Mouse (Mus musculus): ENCODE results near the gene Usp17le. TPM values are rescaled to one million over a fixed set of nuclear protein-coding genes. Genes with fewer than 3 reads are reported as not detected.
"Not testable (repeated sequence)": the region's sequence is repeated elsewhere in the genome, so short reads cannot be mapped to it uniquely, and the experiment has no call there.

Gene Usp17le
- not detected in 2 replicates for polyA plus RNA-seq (2015; fragmentation: Nextera tagmentation; extraction: Ambion mirVana)

DNA sequence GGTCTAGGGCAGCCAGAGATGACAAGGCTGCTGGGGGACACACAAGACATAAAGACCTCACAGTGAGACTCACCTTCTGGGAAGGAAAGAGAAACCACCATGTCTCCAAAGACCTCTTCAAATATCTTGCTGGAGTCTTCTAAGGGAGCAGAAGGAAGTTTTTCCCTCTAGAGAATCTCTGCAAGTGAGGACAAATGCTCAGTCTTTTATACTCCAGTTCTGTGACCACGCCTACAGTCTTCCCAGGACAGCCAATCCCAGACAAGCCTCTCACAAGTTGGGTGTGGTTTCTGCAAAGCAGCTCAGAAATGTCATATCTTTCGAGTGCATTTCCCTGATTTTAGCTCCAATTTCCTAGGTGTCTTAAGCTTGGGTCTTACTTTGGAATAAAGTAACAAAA, at the start of gene Usp17le:
Usp17le (minus strand) TSS at position 101 of the 400 bp plus-strand sequence.
- H3K27me3 ChIP-seq (replicated peaks); ATAC-seq; H3K4me1 ChIP-seq (replicated peaks); H3K4me2 ChIP-seq (replicated peaks); H3K27ac ChIP-seq; H3K4me3 ChIP-seq (replicated peaks); H3K36me3 ChIP-seq; H3K9me3 ChIP-seq; H3K9ac ChIP-seq: not testable (repeated sequence)
- WGBS: 65% methylated on average over 2 of the region's 2 CpGs

GRCm38 (mm10) chr7:104810335-104810734, 33.1 kb upstream of the Usp17le start:
- not testable (repeated sequence) for H3K9me3 ChIP-seq; ATAC-seq; H3K4me2 ChIP-seq (replicated peaks); H3K4me3 ChIP-seq (replicated peaks); H3K9ac ChIP-seq; H3K27ac ChIP-seq; H3K27me3 ChIP-seq (replicated peaks); H3K4me1 ChIP-seq (replicated peaks); H3K36me3 ChIP-seq
- WGBS: 86% methylated on average over 8 of the region's 8 CpGs

DNA sequence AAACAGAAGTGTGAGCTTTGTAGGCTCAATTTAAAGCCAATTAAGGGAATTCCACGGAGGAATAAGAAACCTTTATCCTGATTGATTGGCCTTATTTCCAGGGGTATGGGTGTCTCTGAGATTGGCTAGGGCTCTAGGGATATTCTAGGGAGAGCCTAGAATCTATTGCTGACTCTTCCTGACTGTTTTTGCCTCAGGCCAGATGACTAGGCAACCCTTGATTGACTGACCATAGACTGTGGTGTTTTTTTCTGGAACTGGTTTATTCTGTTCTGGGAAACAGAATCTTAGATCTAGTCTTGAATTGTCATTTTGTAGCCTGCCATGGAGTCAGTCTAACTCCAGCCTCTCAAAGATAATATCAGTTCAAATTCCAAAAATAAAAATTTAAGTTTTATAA, 13.5 kb upstream of the Usp17le start:
- no peaks in the 10 kb centered on the region for H3K9me3 ChIP-seq
- no peak overlapping the region for H3K9ac ChIP-seq
- WGBS: 58% methylated on average over 1 of the region's 1 CpGs
- ATAC-seq: no peak
- H3K4me3 ChIP-seq (replicated peaks): no peak overlapping the region
- no peak overlapping the region for H3K4me2 ChIP-seq (replicated peaks)
- H3K27me3 ChIP-seq (replicated peaks): no peaks in the 10 kb centered on the region
- H3K27ac ChIP-seq: no peak overlapping the region
- H3K36me3 ChIP-seq: no peaks in the 10 kb centered on the region
- H3K4me1 ChIP-seq (replicated peaks): no peaks in the 10 kb centered on the region

Other genes starting within 250 kb of the Usp17le start
- not detected in 2 replicates for gene Olfr651, start 227.3 kb downstream of the Usp17le start, polyA plus RNA-seq (2015; fragmentation: Nextera tagmentation; extraction: Ambion mirVana)
- not detected in 2 replicates for gene Olfr652, start 216.6 kb downstream of the Usp17le start, polyA plus RNA-seq (2015; fragmentation: Nextera tagmentation; extraction: Ambion mirVana)
- not detected in 2 replicates for gene Olfr653, start 200.2 kb downstream of the Usp17le start, polyA plus RNA-seq (2015; fragmentation: Nextera tagmentation; extraction: Ambion mirVana)
- gene Olfr654, start 190.4 kb downstream of the Usp17le start, polyA plus RNA-seq (2015; fragmentation: Nextera tagmentation; extraction: Ambion mirVana): not detected in 2 replicates
- not detected in 2 replicates for gene Olfr655, start 175.7 kb downstream of the Usp17le start, polyA plus RNA-seq (2015; fragmentation: Nextera tagmentation; extraction: Ambion mirVana)
- not detected in 2 replicates for gene Olfr656, start 163.5 kb downstream of the Usp17le start, polyA plus RNA-seq (2015; fragmentation: Nextera tagmentation; extraction: Ambion mirVana)
- gene Olfr657, start 152.7 kb downstream of the Usp17le start, polyA plus RNA-seq (2015; fragmentation: Nextera tagmentation; extraction: Ambion mirVana): not detected in 2 replicates
- 0.08 TPM in 1 of 2 replicates, not detected in the other for gene Olfr658, start 130.2 kb downstream of the Usp17le start, polyA plus RNA-seq (2015; fragmentation: Nextera tagmentation; extraction: Ambion mirVana)
- gene Olfr659, start 110.7 kb downstream of the Usp17le start, polyA plus RNA-seq (2015; fragmentation: Nextera tagmentation; extraction: Ambion mirVana): not detected in 2 replicates
- not detected in 2 replicates for gene Olfr661, start 91.0 kb downstream of the Usp17le start, polyA plus RNA-seq (2015; fragmentation: Nextera tagmentation; extraction: Ambion mirVana)
- gene Usp17lb, start 65.1 kb upstream of the Usp17le start, polyA plus RNA-seq (2015; fragmentation: Nextera tagmentation; extraction: Ambion mirVana): not detected in 2 replicates
- gene Usp17la, start 79.5 kb upstream of the Usp17le start, polyA plus RNA-seq (2015; fragmentation: Nextera tagmentation; extraction: Ambion mirVana): not detected in 2 replicates
- not detected in 2 replicates for gene Olfr665, start 100.6 kb upstream of the Usp17le start, polyA plus RNA-seq (2015; fragmentation: Nextera tagmentation; extraction: Ambion mirVana)
- gene Olfr666, start 118.5 kb upstream of the Usp17le start, polyA plus RNA-seq (2015; fragmentation: Nextera tagmentation; extraction: Ambion mirVana): not detected in 2 replicates
- not detected in 2 replicates for gene Olfr667, start 144.0 kb upstream of the Usp17le start, polyA plus RNA-seq (2015; fragmentation: Nextera tagmentation; extraction: Ambion mirVana)
- not detected in 2 replicates for gene Olfr668, start 150.6 kb upstream of the Usp17le start, polyA plus RNA-seq (2015; fragmentation: Nextera tagmentation; extraction: Ambion mirVana)
- gene Olfr669, start 156.8 kb upstream of the Usp17le start, polyA plus RNA-seq (2015; fragmentation: Nextera tagmentation; extraction: Ambion mirVana): not detected in 2 replicates
- gene Olfr670, start 185.2 kb upstream of the Usp17le start, polyA plus RNA-seq (2015; fragmentation: Nextera tagmentation; extraction: Ambion mirVana): not detected in 2 replicates
- not detected in 2 replicates for gene Olfr671, start 201.7 kb upstream of the Usp17le start, polyA plus RNA-seq (2015; fragmentation: Nextera tagmentation; extraction: Ambion mirVana)
- not detected in 2 replicates for gene Olfr672, start 224.6 kb upstream of the Usp17le start, polyA plus RNA-seq (2015; fragmentation: Nextera tagmentation; extraction: Ambion mirVana)